Mouse (Mus musculus): ENCODE results near the gene Il31ra.
A peak's percentile ranks its signal among the peaks of the same experiment; 100 is the strongest.

Gene Il31ra

DNA sequence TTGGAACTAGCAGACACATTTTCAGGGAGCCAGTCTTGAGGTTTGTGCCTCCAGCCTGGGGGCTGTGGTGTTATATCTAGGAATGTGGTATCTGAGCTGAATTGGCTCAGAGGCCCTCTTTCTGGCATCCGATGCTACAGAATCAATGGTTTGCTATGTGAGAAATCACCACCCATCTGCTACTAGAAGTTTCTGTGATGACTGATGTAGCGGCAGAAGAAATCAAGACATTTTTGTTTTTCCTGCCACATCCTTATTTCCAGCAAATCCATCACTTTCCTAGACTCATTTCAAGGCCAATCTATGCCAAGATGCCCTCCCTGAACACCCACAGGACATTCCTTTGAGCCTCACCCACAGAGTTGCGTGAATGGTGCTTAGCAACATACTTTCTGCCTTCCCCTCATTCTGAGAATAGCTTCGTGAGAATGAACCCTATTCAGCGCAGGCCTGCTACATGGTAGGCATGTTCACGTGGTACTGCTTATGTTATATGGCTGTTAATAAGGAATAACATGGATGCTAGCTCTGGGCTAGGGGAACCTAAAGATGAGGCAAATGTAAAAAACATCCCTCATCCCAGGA is 33.5 kb downstream of the Il31ra start:
- no peak for DNase-seq (ENCODE audit: low spot score)

DNA sequence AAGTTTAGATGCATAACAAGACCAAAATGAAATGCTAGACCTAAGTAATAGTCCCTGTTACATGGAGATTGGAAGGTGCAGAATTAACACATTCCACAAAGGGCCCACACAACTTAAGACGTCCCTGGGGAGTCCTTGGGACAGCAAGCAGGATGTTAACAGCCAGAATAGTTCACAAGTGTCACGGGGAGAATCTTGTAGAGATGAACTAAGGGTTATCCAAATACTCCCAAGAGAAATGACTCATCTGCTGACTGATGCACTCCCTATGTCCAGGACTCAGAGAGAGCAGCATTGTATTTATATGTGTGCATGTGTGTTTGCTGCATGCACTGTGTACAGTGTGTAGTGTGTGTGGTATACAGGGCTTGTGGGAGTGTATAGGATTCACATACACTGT is 37.7 kb downstream of the Il31ra start:
- no peak for DNase-seq (ENCODE audit: low spot score)

DNA sequence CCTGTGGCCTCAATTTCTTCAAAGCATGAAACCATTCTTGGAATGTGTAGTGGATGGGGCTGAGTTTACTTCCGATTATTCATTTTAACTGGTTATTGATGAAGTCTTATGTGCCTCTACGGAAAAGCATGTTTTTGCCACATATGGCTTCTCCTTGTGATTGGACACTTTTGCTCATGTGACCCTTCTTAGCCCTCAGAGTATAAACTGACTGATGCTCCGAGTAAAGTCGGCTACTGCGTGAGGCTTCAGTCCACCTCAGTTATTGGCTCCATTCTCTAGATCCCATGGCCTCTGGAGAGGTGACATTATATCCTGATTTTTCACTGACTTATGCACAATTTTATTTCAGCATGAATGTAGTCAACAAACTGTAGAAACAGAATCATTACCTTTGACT is 40.9 kb downstream of the Il31ra start:
- DNase-seq (ENCODE audit: low spot score), result no peak

DNA sequence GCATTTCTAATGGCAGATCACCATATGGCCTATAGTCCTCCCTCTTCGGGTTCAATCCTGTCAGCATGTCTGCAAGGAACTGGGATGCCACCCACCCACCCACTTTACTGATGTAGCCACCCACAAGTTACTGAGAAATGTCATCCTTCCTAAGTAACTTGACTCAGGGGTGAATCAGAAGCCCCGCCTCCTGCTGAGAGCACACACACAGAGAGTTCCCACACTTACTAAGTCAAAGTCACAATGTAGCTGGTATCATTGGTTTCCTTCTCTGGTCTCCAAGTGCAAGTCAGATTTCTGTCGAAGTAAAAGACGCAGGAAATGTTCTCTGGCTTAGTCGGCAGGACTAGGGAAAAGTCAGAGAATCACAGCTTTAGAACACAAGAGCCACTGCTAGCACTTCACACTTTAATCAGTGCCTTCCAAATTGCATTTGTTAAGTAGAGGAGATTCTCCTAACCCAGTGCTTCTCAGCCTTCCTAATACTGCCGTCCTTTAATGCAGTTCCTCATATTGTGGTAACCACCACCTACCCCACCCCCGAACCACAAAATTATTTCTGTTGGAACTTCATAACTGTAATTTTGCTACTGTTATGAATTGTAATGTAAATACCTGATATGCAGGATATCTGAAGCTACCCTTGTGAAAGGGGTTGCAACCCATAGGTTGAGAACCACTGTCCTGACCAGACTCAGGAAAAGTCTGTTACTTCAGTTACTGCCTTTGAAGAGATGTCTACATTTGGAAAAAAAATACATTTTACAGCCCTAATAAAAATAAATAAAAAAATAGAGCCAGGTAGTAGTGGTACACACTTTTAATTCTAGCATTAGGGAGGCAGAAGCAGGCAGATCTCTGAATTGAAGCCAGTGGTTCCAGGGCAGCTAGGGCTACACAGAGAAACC is 42.3 kb downstream of the Il31ra start:
- no peak for DNase-seq (ENCODE audit: low spot score)

DNA sequence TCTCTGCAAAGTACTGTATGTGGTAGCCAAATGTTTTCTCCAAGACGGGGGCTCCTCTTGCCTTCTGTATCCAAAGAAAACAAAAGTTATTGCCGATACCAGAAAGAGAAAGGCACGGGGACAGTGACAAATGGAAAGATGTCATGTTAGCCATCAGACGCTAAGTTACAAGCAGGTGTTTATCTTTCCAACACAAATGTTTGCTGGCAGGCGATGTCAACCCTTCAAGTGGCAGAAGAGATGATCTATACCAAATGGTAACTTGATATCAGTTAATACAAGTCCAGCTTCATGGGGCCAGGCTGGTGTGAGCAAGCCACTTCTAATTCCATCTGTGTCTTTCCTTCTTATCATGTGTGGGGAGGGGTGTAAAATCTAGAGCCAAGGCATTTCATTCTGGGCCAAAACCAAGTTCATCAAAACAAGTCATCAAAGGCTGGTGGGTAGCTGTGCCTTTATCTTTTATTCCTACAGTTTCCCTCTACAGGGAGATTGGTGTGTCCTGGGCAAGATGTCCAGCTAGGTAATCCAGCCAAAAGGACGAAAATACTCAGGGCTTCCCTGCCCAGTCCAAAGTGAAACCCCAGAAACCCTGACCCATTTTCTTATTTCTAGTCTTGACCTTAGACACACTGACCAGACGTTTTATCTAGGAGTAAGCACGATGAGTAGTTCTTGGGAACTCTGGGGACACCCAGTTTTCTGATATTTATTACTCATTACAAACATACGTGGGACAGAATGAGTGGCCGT is 52.8 kb downstream of the Il31ra start:
- DNase-seq (ENCODE audit: low spot score), result no peak

DNA sequence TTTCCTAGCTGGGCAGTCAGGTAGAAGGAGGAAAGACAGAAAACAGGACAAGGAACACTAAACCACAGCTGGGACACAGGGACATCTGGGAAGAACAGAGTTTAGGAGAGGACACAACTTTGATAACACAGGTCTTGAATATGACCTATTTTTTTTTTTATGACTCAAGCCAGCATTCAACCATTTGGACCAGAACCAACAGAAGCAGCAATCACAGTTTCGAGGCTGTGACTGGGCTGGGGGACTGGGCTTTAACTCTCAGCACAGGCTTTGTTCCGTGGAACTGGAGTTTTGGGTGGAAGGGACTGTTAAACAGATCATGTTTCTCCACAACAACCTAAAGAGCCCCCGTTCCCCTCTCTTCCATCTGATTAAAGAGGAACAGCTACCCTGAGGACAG is 53.5 kb downstream of the Il31ra start:
- no peak for DNase-seq (ENCODE audit: low spot score)

DNA sequence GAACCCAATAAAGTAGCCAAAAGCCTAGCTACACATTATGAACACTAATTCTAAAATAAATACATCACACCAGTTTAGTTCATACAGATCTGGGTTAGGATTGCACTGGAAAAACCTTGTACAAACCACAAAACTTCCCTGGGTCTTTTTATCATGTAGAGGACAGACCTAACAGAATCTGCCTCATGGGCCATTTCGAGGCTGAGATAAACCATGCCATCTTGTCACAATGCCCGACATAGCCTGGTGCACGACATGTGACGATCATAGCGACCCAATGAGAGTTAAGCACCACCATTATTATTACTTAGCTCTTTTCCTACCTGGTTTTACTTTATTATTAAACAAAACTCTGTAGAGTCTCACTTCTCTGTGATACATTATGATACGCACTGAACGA is 57.1 kb downstream of the Il31ra start:
- no peak for DNase-seq (ENCODE audit: low spot score)

DNA sequence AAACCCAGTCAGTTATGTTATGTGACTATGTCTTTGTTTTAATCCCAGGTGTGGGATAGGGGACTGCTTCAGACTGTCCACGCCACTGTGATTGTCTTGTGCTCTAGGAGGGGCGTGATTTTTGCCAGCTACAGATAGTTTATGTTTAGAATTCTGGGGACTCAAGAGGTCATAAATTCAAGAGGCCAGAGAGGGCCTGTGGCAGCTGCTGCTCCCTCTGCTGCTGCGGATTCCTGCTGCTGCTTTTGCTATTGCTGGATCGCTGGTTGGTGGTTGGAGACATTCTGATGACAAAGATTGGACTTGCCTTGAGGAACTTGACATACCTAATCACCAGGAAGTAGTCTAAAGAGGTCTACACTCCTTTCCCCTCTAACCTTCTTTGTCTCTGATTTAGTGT is 57.5 kb downstream of the Il31ra start:
- DNase-seq (ENCODE audit: low spot score), result no peak

DNA sequence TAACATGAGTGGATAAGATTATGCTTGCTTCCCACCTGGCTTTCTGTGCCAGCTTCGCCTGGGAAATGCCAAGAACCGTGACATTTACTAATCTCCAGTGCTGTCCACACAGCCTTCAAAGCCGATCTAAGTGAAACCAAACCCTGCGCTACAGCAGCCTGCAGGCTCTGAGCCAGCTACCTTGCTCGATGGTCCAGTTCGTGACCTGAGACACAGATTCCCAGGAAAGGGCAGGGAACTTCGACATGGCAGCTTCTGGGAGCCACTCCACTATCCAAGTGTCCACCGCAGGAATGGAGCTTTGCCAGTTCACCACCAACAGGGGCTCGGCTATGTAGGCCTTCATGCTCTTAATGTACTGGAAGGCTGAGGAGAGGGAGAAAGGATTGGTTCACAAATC is 60.6 kb downstream of the Il31ra start:
- no peak for DNase-seq (ENCODE audit: low spot score)

DNA sequence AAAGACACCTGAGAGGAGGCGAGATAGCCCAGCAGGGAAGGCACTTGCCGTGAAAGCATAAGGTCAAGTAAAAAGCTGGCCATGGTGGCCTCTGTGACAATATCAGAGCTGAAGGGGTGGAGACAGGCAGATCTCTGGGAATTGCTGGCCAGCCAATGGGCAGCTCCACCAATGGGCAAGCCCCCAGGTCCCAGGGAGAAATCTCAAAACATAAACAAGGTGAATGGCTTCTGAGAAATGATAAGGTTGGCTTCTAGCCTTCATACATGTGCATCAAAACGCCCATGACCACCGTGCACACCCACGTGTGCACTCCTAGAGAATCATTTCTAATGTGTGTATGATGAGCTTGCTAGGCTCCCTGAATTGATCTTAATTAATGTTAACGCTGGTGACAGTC is 61.9 kb downstream of the Il31ra start:
- DNase-seq (ENCODE audit: low spot score), result no peak

DNA sequence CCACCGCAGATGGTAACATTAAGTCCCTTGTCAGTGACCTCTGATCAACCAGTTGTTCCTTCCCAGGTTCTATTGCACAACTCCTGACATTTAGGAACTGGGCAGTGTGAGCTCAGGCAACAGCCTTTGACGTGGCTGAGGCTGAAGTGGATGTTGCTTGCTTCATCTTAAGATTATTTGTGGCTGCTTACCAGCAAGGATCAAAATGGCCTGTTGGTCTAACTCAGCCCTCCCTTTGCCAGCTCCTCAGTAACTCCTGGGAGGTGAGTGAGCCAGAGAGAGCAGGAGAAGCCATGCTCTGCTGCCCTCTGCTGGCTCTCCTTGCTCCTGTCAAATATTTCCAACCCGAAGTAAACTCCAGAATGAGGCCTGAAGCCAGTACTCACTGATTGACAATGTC is 64.3 kb downstream of the Il31ra start:
- DNase-seq (ENCODE audit: low spot score), result peak; percentile 72

DNA sequence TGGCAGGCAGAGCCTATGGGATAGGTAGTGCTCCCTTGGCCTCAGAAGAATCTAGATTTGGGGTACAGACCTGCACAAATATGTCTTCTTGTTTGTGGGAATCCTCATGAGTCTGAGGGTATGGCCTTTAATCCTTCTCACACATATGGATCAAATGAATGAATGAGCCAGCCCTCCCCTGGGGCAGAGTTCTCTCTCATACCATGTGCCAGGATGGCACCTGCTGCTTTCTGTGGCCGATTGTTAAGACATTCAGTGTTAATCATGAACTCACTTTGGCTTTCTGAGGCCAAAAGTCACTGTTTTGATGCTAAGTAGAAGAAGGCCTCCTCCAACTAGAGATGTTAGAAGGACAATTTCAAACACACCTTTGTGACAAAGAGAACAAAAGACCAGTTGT is 67.0 kb downstream of the Il31ra start:
- DNase-seq (ENCODE audit: low spot score), result no peak

DNA sequence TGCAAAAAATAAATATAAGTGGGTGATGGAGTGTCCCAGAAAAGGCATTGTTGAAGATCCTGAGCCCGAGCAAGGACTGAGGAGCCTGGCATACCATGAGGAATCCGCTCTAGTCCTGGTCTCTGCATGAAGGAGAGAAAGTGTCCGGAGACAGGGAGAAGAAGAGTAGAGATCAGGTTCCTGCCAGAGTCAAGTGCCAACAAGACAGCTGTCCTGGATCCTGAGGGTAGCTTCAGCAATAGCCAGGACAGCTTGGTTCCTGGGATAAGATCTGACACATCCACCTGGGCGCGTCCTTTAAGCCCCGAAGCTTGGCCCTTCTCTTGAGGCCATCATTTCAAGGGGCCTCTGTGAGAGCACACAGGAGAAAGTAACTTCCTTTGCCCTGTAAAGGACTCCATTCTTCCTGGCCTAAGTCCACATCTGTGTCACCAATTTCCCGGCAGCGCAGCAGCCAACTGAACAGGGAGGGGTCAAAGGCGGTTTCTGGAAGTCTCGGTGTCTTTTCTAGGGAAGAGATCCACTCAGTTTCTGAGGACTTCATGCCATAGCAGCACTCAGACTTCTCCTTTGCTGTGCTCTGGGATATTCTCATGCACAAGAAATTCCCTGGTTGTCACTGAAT is 70.7 kb downstream of the Il31ra start:
- no peak for DNase-seq (ENCODE audit: low spot score)

DNA sequence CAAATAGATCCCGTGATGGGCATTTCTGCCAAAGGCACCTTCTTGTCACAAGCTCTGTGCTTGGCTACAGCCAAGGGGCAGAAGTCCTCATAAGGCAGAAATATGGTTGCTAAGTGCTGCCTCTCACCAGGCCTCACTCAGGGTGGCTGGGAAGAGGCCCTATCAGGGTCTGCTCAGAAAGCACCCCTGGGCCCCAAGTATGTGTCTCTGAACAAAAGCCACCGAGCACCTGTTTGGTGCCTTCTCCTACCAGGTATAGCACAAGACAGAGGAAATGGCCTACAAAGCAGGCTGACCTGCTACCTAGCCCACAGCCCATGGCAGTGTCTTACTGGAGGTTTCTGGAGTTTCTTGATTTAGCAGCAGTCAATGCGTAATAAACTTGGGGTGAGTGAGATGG is 71.3 kb downstream of the Il31ra start:
- DNase-seq (ENCODE audit: low spot score), result no peak

DNA sequence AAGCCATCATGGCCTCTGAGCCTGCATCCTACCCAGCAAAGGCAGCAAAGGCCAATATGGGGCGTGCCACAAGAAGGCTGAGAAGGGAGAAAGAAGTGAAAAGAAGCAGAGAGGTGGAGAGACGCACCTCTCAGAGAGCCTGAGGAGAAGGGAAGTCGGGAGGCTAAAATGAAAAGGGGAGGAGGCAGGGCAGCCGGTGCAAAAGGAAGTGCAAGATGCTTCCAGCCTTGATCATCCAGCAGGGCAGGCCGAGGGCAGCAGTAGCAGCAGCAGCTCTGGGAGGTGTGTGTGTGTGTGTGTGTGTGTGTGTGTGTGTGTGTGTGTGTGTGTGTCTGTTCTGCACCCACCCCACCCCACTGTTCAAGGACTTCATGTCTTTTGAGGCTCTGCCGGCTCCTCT is 71.9 kb downstream of the Il31ra start:
- DNase-seq (ENCODE audit: low spot score), result no peak

DNA sequence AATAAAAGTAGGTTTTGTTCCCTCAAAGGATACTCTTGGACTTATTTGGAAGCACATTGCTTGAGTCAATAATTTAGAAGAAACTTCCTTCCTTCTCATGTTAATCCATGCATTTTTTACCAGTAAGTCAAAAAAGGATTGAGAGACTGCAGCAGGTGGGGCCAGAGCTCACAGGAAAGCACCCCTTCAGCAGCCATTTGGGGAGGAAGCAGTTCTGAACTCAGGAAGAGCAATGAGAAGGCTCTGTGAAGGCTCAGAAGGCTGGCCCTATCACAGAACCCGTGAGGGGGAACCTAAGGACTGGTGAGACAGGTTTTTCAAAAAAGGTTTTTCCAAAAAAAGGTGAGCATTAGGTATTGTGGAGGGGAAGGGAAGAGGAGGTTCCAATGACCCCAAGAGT is 79.6 kb downstream of the Il31ra start:
- DNase-seq (ENCODE audit: low spot score), result no peak

DNA sequence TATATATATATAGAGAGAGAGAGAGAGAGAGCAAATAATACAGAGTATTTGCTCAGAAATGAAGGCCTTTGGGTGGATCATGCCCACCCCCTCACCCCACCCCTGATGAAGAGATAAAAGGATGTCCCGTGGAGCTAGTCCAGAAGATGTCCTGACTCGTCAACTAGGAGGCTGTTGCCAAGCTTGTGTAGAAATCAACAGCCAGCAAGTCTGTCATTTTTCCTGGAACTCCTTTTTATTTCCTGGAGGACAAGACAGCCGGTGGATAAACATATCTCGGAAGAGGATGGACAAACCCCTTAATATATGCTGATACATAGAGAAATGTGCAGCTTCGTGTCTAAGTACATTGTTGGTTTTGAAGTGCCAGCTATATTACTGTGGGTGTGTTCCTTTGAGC is 81.3 kb downstream of the Il31ra start:
- DNase-seq (ENCODE audit: low spot score), result no peak

DNA sequence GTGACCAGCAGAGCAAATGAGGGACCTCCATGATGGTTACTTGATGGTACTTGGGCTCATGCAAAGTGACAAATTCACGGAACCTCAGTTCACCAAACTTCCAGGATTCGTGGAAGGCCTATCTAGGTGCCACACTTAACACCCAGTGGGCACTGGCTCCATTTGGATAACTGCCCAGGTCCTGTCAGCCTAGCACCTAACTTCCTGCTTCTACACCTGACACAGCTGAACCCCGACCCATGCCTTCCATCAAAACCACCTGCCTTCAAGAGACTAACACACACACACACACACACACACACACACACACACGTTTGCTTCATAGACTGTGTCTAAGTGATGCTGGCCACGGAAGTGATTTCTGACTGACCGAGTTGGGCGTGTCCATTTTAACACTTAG is 82.3 kb downstream of the Il31ra start:
- no peak for DNase-seq (ENCODE audit: low spot score)

DNA sequence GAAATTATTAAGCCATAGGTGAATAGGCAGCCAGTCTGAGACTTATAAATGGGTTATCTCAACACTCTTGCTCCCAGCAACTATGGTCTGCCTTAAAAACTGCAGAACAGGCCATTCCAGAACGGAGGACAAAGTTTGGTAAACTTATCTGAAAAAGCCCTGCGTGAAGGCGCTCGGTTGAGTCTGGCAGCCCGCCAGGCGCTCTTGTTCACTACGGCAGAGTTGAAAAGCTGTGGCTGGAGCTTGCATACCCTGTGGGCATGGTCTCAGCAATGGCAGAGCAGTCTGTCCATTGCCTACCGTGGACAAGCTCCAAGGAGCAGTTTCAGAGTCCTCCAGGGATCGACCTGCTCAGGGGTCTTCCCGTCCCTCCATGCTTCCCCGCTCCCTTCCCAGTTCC is 82.9 kb downstream of the Il31ra start:
- DNase-seq (ENCODE audit: low spot score), result no peak

DNA sequence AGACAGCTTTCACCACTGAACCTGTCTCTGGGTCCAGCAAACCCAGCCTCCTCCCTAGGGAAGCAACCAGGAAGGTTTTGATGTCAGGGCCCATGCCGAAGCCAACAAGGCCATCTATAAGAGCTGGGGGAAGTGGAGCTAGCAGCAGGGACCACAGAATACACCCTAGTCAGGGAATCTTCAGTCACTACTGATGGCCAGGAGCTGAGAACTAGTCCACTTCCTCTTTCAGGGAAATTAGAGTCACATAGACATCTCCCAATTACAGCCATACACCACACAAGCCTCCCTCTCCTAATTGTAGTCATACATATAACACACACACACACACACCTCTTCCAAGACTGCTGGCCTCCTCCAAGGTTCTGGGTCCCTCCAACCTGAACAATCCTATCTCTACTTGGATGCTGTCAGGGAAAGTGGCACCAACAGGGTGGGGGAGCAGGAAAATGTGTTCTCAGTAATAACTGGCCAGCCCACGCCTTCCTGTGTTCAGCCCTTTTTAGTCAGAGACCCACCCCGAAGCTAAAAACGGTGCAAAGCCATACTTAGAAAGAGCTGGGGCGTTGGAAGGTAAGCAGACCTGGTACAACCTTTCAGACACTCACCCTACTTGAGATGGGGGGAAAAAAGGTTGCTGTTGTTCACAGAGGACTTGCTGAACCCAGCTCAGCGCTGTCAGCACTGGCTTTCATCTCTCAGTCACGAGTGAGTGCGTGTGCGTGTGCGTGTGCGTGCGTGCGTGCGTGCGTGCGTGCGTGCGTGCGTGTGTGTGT is 83.5 kb downstream of the Il31ra start:
- no peak for DNase-seq (ENCODE audit: low spot score)

DNA sequence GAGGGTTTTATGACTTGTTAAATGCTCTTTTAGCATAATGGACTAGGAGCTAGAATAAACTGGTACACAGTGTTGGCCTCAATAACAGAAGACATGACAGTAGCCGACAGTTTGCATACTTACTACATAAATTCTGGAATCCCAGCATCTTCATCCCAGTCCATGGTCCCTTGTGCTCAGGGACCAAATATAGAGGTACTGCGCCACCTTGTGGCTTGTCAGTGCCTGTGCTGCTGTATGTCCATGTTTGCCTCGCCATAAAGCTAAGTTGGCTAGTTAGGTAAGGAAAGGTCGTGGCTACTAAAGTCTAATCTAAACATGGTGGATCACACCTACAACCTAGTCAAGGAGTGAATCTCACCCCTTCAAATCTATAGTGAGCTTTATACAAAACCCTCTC is 84.7 kb downstream of the Il31ra start:
- DNase-seq (ENCODE audit: low spot score), result peak; percentile 77

DNA sequence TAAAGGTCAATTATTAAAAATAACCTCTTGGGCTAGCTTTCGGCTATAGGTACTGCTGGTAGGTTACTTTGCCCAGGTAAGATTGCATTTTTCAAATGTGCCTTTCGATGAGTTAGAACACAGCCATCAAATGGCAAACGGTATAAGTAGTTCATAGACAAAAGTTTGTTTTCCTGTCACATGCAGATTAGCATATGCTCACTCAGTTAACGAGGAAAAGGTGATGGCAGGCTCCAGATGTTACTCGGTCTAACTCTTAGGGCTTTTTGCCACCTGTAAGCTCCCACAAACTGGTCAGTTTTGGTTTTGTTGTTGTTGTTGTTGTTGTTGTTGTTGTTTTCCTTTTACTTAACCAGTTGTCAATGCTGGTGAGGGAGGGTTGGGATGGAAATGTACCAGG is 85.7 kb downstream of the Il31ra start:
- no peak for DNase-seq (ENCODE audit: low spot score)

All from MN1 (cell line).